Mouse (Mus musculus) stomach, postnatal 0 days (tissue): Measurements from ENCODE around the gene Shld2.

ENCODE experiments used
- CTCF ChIP-seq: IDR thresholded peaks from 2 replicates; pipeline ENCODE4 v1.5.1; 2016; ENCODE audit warnings: antibody characterized with exemption, low read depth, mild to moderate bottlenecking, moderate library complexity
- EP300 ChIP-seq: optimal IDR thresholded peaks from 2 replicates; pipeline ENCODE3; 2016; ENCODE audit warnings: antibody characterized with exemption

DNA sequence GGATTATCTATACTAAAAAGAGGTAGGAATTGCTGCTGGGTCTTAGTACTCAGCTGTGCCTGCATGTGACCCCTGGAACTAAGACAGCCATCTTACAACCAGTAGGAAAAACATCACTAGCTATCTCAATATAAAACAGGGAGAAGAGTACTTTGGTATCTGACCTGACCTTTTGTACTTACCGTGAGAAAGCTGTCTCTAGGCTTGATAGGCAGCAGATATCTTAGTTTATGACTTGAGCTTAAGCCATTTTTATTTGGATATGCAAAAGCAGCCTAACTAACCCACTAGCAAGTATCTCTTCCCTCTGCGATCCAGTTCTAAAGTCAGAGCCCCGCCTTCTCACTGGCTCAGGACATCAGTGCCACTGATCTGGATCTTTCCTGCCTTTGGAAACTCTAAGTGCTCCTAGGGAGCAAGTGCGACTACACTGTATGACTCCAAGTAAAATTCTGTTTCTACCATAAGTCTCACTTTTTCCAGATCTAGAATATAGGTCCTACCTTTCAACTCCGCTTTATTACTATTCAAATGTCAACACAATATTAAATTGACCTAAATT is 7.5 kb downstream of the Shld2 start:
- TF ChIP-seq CTCF: no peak
- no peak for TF ChIP-seq EP300
